Mouse (Mus musculus) heart, adult 2 months (tissue): ENCODE data around the gene Il21r. TPM values are rescaled to one million over a fixed set of nuclear protein-coding genes. Genes with fewer than 3 reads are reported as not detected.
A peak's percentile ranks its signal among the peaks of the same experiment; 100 is the strongest.

Source experiments
- DNase-seq, 2 experiments: peaks; one replicate each; pipeline ENCODE4 v3.0.0; 2021
- H3K27ac ChIP-seq: fragments of 200-600 bp; 2 replicates; pipeline ENCODE4 v1.8.1; 2022
- H3K27me3 ChIP-seq: fragments of 200-500 bp; 2 replicates; pipeline ENCODE4 v1.6.1; 2012; ENCODE audit warnings: mild to moderate bottlenecking, low read length, inconsistent platforms, mixed read lengths; ENCODE audit not compliant: control insufficient read depth, insufficient read depth
- H3K36me3 ChIP-seq: fragments of 200-500 bp; 2 replicates; pipeline ENCODE4 v1.6.1; 2012; ENCODE audit warnings: low read length, inconsistent platforms; ENCODE audit not compliant: control insufficient read depth, insufficient read depth
- H3K4me1 ChIP-seq: fragments of 200-500 bp; 2 replicates; pipeline ENCODE4 v1.6.1; 2011; ENCODE audit warnings: low read length; ENCODE audit not compliant: control insufficient read depth, insufficient read depth
- H3K4me3 ChIP-seq: fragments of 200-600 bp; 2 replicates; pipeline ENCODE4 v1.8.1; 2022
- H3K79me2 ChIP-seq: fragments of 200-500 bp; replicated peaks from 2 replicates; pipeline ENCODE4 v1.6.1; 2012; ENCODE audit warnings: mild to moderate bottlenecking, inconsistent platforms, low read length, moderate library complexity, mixed read lengths; ENCODE audit not compliant: control insufficient read depth, insufficient read depth
- H3K9ac ChIP-seq: fragments of 200-500 bp; 2 replicates; pipeline ENCODE4 v1.6.1; 2012; ENCODE audit warnings: low read depth, mild to moderate bottlenecking, control low read depth, inconsistent platforms, low read length, mixed read lengths
- CTCF ChIP-seq: fragments of 200-600 bp; IDR thresholded peaks from 2 replicates; pipeline ENCODE4 v1.8.1; 2022; ENCODE audit warnings: antibody characterized with exemption, mild to moderate bottlenecking, moderate library complexity
- EP300 ChIP-seq: fragments of 200-500 bp; IDR thresholded peaks from 2 replicates; pipeline ENCODE4 v1.6.1; 2011; ENCODE audit warnings: low read depth, low read length, control low read depth; ENCODE audit not compliant: insufficient read depth
- POLR2A ChIP-seq: fragments of 200-500 bp; IDR thresholded peaks from 2 replicates; pipeline ENCODE4 v1.6.1; 2011; ENCODE audit warnings: mild to moderate bottlenecking, low read depth, low read length, control low read depth; ENCODE audit not compliant: insufficient read depth
- WGBS: fragments of 180-500 bp; shearing (Covaris S2); methylation state at CpG from one replicate; pipeline ENCODE4 v1.1.7; 2018; 5-methylcytosine and 5-hydroxymethylcytosine counted together
- intact Hi-C: fragments of 180-260 bp; cut with DNase I; formaldehyde crosslinking; loops from one replicate; pipeline ENCODE4 v1.15.1; 2025
- polyA plus RNA-seq: library from polyadenylated mRNA; depleted of rRNA; stranded (reverse); fragments of >200 nt; gene quantifications from 2 replicates; pipeline ENCODE4 v1.2.3, GENCODE M21; 2012
- total RNA-seq, 2 experiments: library from RNA; stranded (reverse); gene quantifications; 2 replicates each; pipeline ENCODE4 v1.2.3; 2021

Gene Il21r
- total and polyA plus RNA-seq, 3 experiments = 0.48 to 2.3 (median 0.60) TPM

DNA sequence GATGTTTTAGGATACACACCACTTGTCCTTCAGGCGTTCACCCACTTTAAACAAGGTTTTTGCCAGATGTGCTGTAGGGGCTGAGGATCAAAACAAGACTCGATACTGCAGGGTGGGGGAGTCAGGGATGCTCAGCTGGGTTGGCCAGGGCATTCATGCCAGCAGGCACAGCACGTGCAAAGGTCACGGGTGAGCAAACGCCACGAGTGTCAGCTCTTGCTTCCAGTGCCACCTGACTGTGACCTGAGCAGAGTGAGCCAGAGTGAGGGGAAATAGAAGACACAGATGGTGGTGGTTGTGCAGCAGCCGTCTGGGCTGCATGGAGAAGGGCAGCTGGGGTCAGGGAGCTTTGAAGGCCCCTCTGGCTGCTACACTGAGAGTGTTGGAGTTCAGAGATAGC, 22.6 kb downstream of the Il21r start:
- 70% methylated on average over 7 of the region's 7 CpGs for WGBS
- TF ChIP-seq EP300 (no peak), POLR2A (no peak), CTCF (no peak)
- Histone ChIP-seq H3K27me3 (no peaks in the 10 kb centered on the region), H3K36me3 (no peaks in the 10 kb centered on the region), H3K4me1 (no peaks in the 10 kb centered on the region; the same call in none of the 2 replicates), H3K79me2 (no peaks in the 10 kb centered on the region), H3K4me3 (no peak overlapping the region), H3K27ac (no peak overlapping the region), H3K9ac (no peak overlapping the region)
- intact Hi-C loops = no loop called here
- DNase-seq = no peak

DNA sequence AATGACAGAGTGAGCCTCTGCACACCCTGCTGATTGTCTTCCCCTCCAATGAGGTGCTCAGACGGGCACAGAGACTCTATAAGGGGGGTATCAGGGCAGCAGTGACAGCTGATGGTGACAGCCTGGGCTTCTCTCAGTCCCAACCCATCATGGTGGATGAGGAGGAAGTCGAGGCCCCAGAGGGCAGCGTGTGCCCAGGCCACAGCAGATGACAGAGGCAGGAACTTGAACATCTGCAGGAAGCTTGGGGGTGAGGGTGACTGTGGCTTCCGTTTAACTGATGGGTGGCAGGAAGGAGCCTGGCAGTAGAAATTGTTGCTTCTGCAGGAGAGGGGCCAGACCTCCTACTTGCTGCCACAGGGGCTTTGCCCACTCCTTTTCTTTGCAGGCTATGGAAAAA, 27.1 kb downstream of the Il21r start:
- no peaks in the 10 kb centered on the region for H3K4me1 ChIP-seq
- peak in 1 of 2 experiments; percentile 67 for DNase-seq
- no peak overlapping the region for H3K9ac ChIP-seq
- H3K36me3 ChIP-seq = no peaks in the 10 kb centered on the region
- 35% methylated on average over 4 of the region's 4 CpGs for WGBS
- no peak overlapping the region for H3K27ac ChIP-seq
- TF ChIP-seq EP300 (0 out of 2 replicates have a peak, but pooled peaks have one; percentile 25), POLR2A (no peak), CTCF (no peak)
- intact Hi-C loops = no loop called here
- H3K27me3 ChIP-seq = no peaks in the 10 kb centered on the region
- no peaks in the 10 kb centered on the region for H3K79me2 ChIP-seq
- H3K4me3 ChIP-seq = no peak overlapping the region

DNA sequence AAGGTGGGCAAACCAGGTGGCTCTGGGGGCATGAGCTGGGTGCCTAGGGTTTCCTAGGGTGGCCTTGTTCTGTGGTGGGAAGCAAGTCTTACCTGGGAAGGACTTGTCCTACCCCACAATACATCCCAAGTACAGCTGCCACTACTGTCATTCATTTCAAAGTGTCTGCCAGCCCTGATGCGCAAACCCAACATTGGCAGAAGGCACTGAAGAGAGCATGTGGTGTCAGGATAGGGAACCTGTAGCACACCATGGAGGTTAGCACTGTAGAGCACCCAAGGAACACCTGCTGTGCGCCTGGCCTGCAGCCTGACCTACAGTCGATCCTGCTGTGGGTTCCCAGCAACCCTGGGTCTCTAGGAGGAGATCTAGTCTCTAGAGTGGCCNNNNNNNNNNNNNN, 27.8 kb downstream of the Il21r start:
- Histone ChIP-seq H3K27ac (no peak overlapping the region), H3K36me3 (no peaks in the 10 kb centered on the region), H3K9ac (no peak overlapping the region), H3K27me3 (no peaks in the 10 kb centered on the region), H3K4me1 (no peaks in the 10 kb centered on the region), H3K79me2 (no peaks in the 10 kb centered on the region), H3K4me3 (no peak overlapping the region)
- intact Hi-C loops = no loop called here
- TF ChIP-seq CTCF (no peak), POLR2A (no peak), EP300 (no peak)
- 80% methylated on average over 3 of the region's 3 CpGs for WGBS
- no peak for DNase-seq

DNA sequence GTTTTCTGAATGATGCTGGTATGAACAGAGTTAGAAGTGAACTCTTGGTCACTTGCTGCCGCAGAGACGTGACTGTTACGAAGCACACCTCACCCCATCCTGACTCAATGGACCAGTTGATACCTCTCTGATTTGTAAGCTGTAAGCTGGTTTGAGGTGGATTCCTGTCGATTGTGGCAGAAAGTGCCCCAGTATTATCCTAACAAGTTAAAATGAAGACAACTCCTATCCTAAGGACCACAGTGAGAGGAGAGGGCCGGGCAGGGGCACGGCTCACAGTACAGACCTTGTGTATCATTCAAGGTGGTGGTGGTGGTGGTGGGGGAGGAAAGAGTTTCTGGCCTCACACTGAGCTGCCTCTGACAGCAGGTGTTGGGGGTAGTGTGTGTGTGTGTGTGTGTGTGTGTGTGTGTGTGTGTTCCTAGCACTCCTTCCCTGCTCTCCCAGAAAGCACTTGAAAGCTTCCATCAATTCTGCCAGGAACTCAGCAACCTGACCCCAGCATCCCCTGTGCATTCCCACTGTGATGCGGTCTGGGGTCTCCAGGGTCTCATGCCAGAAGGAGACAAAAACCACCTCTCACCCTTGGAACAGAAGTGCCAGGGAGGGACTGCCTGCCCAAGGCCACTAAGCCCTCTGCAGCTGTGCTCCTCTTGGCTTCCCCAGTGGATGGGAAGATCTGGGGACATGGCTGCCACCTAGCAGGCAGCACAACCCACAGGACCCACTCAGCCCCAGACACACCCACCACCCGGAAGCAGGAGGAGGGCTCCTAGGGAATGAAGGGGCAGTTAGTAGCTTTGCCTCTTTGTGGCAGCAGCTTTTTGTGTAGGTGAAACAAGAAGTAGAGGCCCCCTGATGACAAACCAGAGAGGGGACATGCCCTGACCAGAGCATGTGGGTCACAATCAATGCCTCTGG, 34.3 kb downstream of the Il21r start:
- Histone ChIP-seq H3K27me3 (no peaks in the 10 kb centered on the region), H3K9ac (no peak overlapping the region), H3K4me3 (no peak overlapping the region), H3K4me1 (no peaks in the 10 kb centered on the region), H3K36me3 (no peaks in the 10 kb centered on the region), H3K79me2 (no peaks in the 10 kb centered on the region), H3K27ac (no peak overlapping the region)
- no peak for DNase-seq
- WGBS = 79% methylated on average over 8 of the region's 8 CpGs
- intact Hi-C loops = loop anchor here (2.0 to 5.0 kb wide), 2 partner anchors 55 to 167 kb away; no protein-coding TSS in a partner anchor
- TF ChIP-seq POLR2A = no peak

DNA sequence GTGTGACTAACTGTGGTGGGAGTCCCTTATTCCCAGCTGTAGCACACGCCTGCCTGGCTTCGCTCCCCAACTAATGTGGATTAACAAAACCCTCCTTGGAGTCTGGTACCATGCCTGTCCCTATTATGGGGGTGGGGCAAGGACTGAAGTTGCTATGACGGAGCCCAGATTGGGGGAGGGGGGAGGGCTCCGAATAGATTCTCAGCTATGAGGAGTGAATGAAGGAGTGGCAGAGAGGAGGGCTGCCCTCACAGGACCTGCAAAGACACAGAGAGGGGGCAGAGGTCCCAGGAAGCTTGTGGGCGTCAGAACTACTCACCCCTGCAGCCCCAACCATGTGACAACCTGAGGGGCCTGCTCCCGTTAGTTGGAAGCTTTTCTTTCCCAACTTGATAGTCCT, 35.1 kb downstream of the Il21r start:
- no peak overlapping the region for H3K9ac ChIP-seq
- 84% methylated on average over 6 of the region's 6 CpGs for WGBS
- H3K27ac ChIP-seq = no peak overlapping the region
- H3K4me3 ChIP-seq = no peak overlapping the region
- DNase-seq = no peak
- H3K36me3 ChIP-seq = no peaks in the 10 kb centered on the region
- H3K79me2 ChIP-seq = no peaks in the 10 kb centered on the region
- H3K27me3 ChIP-seq = no peaks in the 10 kb centered on the region
- intact Hi-C loops = loop anchor here (2.0 to 5.0 kb wide), 2 partner anchors 56 to 168 kb away; no protein-coding TSS in a partner anchor
- TF ChIP-seq CTCF (no peak), EP300 (no peak), POLR2A (no peak)
- no peaks in the 10 kb centered on the region for H3K4me1 ChIP-seq

DNA sequence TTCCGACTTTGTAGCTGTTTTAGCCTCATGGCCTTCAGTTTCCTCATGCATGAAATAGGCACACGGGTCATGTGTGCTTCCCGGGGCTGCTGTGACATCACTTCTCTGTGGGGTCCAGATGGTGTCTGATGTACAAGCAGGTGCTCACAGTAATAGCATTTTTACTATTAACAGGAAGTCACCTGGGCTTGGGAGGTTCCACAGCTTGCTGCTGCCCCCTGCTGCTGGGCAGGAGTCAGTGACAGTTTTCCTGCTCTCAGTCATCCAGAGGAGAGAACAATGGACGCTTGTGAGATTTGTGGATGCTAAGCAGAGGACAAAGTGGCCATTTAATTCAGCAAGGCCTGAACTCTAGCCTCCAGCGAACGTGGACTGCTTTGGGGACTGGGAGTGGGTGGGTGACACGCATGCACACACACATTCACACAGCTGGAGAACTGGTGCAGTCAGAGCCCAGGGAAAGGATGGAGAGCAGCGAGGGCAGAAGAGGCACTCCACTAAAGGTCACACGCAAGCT, 35.7 kb downstream of the Il21r start:
- no peaks in the 10 kb centered on the region for H3K4me1 ChIP-seq
- no peak overlapping the region for H3K4me3 ChIP-seq
- no peak overlapping the region for H3K27ac ChIP-seq
- peak; percentile 66 to 73 for DNase-seq
- H3K27me3 ChIP-seq = no peaks in the 10 kb centered on the region
- H3K9ac ChIP-seq = no peak overlapping the region
- 45% methylated on average over 9 of the region's 9 CpGs for WGBS
- H3K79me2 ChIP-seq = no peaks in the 10 kb centered on the region
- intact Hi-C loops = loop anchor here (1.0 to 5.0 kb wide), 3 partner anchors 57 to 219 kb away; no protein-coding TSS in a partner anchor
- no peak for TF ChIP-seq POLR2A
- TF ChIP-seq EP300 = no peak
- TF ChIP-seq CTCF = peak; percentile 83
- H3K36me3 ChIP-seq = no peaks in the 10 kb centered on the region
